Mouse (Mus musculus): Measurements from ENCODE around the gene Olfr1499. TPM values are rescaled to one million over a fixed set of nuclear protein-coding genes. Genes with fewer than 3 reads are reported as not detected.
"Not testable (repeated sequence)": the region's sequence is repeated elsewhere in the genome, so short reads cannot be mapped to it uniquely, and the experiment has no call there.

The Olfr1499 gene
- not detected for total RNA-seq (2021)

DNA sequence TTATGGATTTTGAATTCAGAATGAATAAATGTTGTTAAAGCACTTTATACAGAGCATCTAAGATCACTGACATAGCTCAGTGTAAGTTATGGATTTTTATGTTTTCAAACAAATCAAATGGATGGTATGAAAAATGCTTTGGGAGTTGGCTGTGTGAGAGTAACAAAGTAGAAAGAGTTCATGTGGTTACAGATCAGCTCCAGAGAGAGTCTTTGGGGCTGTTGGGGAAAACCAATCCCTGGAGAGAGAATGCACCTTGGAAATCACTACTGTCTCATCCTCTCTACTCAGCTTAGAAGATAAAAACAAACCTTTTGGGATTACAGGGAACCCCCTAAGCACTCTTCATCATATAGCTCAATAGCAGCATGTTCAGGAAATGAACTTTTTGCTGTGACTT is at the start of gene Olfr1499:
Gene Olfr1499 (minus strand): TSS at position 101 of the 400 bp plus-strand sequence.
- intact Hi-C loops (cut with DNase I), result no loop called here

GRCm38 (mm10) chr19:13861495-13861894 is 42.2 kb upstream of the Olfr1499 start, which contains the start of gene Olfr1502:
TSS of gene Olfr1502 (plus strand) at chr19:13861795.
- intact Hi-C loops (cut with DNase I), result no loop called here

More for the DNA sequence above, at the start of gene Olfr1499:
- no peak for DNase-seq (ENCODE audit: low spot score)

GRCm38 (mm10) chr19:13850592-13850991 is 31.3 kb upstream of the Olfr1499 start, which contains the start of gene Olfr1501:
TSS of gene Olfr1501 (minus strand) at chr19:13850692.
- DNase-seq (ENCODE audit: low spot score); intact Hi-C loops (cut with DNase I): not testable (repeated sequence)

More at GRCm38 (mm10) chr19:13861495-13861894, 42.2 kb upstream of the Olfr1499 start, which contains the start of gene Olfr1502:
- DNase-seq (ENCODE audit: low spot score), result no peak

GRCm38 (mm10) chr19:13830388-13830787 is 11.1 kb upstream of the Olfr1499 start, which contains the start of gene Olfr1500:
TSS of gene Olfr1500 (minus strand) at chr19:13830488.
- intact Hi-C loops (cut with DNase I), result no loop called here
- no peak for DNase-seq (ENCODE audit: low spot score)

DNA sequence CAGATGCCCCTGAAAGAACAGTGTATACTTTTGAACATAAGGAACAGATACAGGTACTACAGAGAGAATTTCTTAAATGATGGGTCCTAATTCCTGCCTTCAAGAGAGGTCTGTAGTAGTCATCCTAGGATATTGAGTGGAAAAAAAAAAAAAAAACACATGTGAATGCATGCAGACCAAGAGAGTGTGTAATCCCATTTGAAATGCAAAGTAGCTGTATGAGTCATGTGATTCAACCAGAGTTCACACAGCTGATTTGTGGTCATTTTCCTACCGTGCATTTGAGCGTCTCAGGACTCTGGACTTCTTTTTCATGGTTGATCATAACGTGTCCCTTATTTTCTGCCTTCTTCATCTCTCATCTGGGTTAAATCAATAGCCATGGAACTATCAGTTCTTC is 9.2 kb upstream of the Olfr1499 start:
- no peak for DNase-seq (ENCODE audit: low spot score)
- intact Hi-C loops (cut with DNase I), result no loop called here

DNA sequence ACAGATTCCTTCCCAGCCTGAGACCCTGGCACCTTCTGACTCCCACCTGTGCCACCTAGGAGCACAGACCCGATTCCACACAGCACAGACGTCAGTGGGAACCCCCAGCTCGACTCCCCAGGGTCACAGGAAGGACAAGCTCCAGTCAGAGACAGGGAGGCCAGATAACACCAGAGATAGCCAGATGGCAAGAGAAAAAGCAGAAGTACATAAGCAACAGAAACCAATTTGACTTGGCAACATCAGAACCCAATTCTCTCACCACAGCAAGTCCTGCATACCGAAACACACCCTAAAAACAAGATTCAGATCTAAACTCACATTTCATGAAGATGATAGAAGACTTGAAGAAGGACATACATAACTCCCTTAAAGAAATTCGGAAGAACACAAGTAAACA is 1.6 kb upstream of the Olfr1499 start:
- intact Hi-C loops (cut with DNase I), result no loop called here

DNA sequence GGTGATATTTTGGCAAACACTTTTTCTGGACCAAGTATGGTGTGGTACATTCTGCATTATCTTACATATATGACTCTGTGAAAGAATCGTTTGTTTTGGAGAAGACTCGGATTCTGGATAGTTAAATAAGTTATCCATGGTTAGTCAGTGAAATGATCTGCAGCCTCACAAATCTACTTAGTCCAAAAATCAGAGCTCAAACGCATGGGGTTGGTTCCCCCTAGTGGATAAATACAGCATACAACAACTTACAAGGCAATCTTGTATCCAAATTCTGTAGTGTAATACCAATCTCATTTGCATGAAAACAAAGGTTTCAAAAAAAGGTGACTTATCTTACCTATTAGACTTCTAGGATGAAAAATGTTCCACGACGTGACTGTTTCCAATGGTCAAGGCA is 420 bp downstream of the Olfr1499 start:
- DNase-seq (ENCODE audit: low spot score), result no peak
- intact Hi-C loops (cut with DNase I), result no loop called here

More for the DNA sequence above, 1.6 kb upstream of the Olfr1499 start:
- DNase-seq (ENCODE audit: low spot score), result no peak

GRCm38 (mm10) chr19:13812823-13813222 is 6.4 kb downstream of the Olfr1499 start:
- intact Hi-C loops (cut with DNase I), result no loop called here
- DNase-seq (ENCODE audit: low spot score), result no peak

- DNase-seq (ENCODE audit: low spot score); intact Hi-C loops (cut with DNase I): not testable (repeated sequence)
Observed at GRCm38 (mm10) chr19:13805486-13805885, 13.8 kb downstream of the Olfr1499 start.

- no peak for DNase-seq (ENCODE audit: low spot score)
- intact Hi-C loops (cut with DNase I), result no loop called here
Observed at GRCm38 (mm10) chr19:13798102-13798501, 21.1 kb downstream of the Olfr1499 start, which contains the start of gene Olfr1497. TSS of gene Olfr1497 (minus strand) at chr19:13798202.

DNA sequence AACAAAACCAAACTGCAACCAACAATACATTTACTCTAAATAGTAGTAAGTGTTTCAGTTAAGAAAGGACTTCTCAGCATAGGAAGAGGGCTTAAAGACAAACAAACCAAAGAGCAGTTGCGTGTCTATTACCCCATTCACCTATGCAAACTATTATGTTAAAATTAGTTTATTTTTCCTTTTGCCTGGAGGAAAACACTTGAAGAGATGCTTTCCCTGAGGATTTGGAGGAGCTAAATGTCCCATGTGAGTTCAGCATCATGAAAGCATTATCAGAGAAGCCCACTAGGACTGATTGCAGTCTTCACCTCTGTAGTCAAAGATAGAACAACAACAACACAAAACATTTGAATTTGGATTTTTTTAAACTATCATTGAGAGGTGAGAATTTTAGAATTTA is 41.7 kb downstream of the Olfr1499 start, which contains the start of gene Olfr1496:
Gene Olfr1496 (plus strand): TSS at position 301 of the 400 bp plus-strand sequence.
- no peak for DNase-seq (ENCODE audit: low spot score)
- intact Hi-C loops (cut with DNase I), result no loop called here

GRCm38 (mm10) chr19:13768565-13769276 is 50.5 kb downstream of the Olfr1499 start:
- intact Hi-C loops (cut with DNase I), result no loop called here
- DNase-seq (ENCODE audit: low spot score), result no peak

DNA sequence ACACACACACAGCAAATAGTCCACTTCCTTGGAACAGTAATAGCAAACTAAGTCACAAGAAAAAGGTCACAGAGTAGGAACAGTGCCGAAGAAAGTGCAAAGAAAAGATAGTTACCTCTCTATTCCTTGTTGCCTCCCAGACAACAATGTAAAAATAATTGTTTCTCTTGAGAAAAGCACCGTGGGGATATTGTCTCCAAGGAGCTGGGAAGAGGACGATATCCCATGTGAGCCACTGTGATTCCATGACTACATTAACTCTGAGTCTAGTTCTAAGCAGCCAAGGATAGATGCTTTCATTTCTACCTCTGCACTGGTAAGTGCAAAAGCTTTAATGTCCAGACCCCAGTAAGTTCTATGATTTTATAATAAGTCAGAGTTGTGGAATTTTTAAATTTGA is 54.9 kb downstream of the Olfr1499 start, which contains the start of gene Olfr1495:
Gene Olfr1495 (plus strand): TSS at position 301 of the 400 bp plus-strand sequence.
- intact Hi-C loops (cut with DNase I), result no loop called here
- DNase-seq (ENCODE audit: low spot score), result no peak

Other genes with a start within 250 kb of the Olfr1499 start
- not detected for gene Olfr1484, start 235.9 kb downstream of the Olfr1499 start, total RNA-seq (2021)
- not detected for gene Olfr1487, start 202.1 kb downstream of the Olfr1499 start, total RNA-seq (2021)
- not detected for gene Olfr1489, start 187.8 kb downstream of the Olfr1499 start, total RNA-seq (2021)
- gene Olfr1490, start 168.4 kb downstream of the Olfr1499 start, total RNA-seq (2021), result not detected
- not detected for gene Olfr1491, start 122.2 kb downstream of the Olfr1499 start, total RNA-seq (2021)
- gene Olfr1493-ps1, start 96.2 kb downstream of the Olfr1499 start, total RNA-seq (2021), result not detected
- gene Olfr1494, start 79.7 kb downstream of the Olfr1499 start, total RNA-seq (2021), result not detected
- gene Olfr1495, start 54.8 kb downstream of the Olfr1499 start, total RNA-seq (2021), result not detected
- gene Olfr1496, start 41.6 kb downstream of the Olfr1499 start, total RNA-seq (2021), result not detected
- gene Olfr1497, start 21.2 kb downstream of the Olfr1499 start, total RNA-seq (2021), result not detected
- gene Olfr1500, start 11.0 kb upstream of the Olfr1499 start, total RNA-seq (2021), result not detected
- gene Olfr1501, start 31.2 kb upstream of the Olfr1499 start, total RNA-seq (2021), result not detected
- gene Olfr1502, start 42.3 kb upstream of the Olfr1499 start, total RNA-seq (2021), result not detected
- gene Olfr1504, start 78.5 kb upstream of the Olfr1499 start, total RNA-seq (2021), result not detected
- not detected for gene Olfr1505, start 94.1 kb upstream of the Olfr1499 start, total RNA-seq (2021)

Data from heart, postnatal 25 days (tissue).